Mouse (Mus musculus): Measurements from ENCODE around the gene Cdkl5.

GRCm38 (mm10) chrX:160773033-160773432 lies 221.5 kb downstream of the Cdkl5 start:
- TF ChIP-seq CTCF (IDR thresholded peaks at IDR 0.05; ENCODE audit: extremely low read depth, insufficient read depth, insufficient read length, insufficient replicate concordance): no peak
- TF ChIP-seq POLR2A (IDR thresholded peaks at IDR 0.05; ENCODE audit: low read depth, low read length): no peak
